Comparison of ENCODE assay signal across 8 mouse cellular contexts in genomic region chr5:113735023-113735344, GRCm38 (mm10). TPM values are rescaled to one million over a fixed set of nuclear protein-coding genes. Genes with fewer than 3 reads are reported as not detected.
DNase-seq lines count a peak whose midpoint lies in the region; ATAC-seq and TF ChIP-seq lines count a peak whose summit lies in the region.

No protein-coding gene starts in this region.

- H3K4me2 ChIP-seq in heart, embryonic 11.5 days, result peak overlapping the region; percentile 73
- H3K4me2 ChIP-seq in hindbrain, embryonic 11.5 days (replicated peaks; ENCODE audit: low read depth, low read length), result peak overlapping the region; percentile 83

- peak overlapping the region; percentile 78 for H3K9ac ChIP-seq in heart, embryonic 11.5 days (ENCODE audit: low read depth, low read length)
- H3K9ac ChIP-seq in ES-Bruce4 (ENCODE audit: low read depth, poor library complexity, severe bottlenecking), result peak overlapping the region; percentile 70
- peak overlapping the region; percentile 62 for H3K9ac ChIP-seq in hindbrain, embryonic 11.5 days (ENCODE audit: low read depth, low read length)

- H3K27ac ChIP-seq in heart, embryonic 11.5 days (ENCODE audit: low read depth, low read length), result peak overlapping the region; percentile 95
- H3K27ac ChIP-seq in ES-Bruce4 (ENCODE audit: insufficient read depth, low read length), result peak overlapping the region; percentile 90
- H3K27ac ChIP-seq in hindbrain, embryonic 11.5 days (ENCODE audit: low read depth, low read length), result peak overlapping the region; percentile 93
- peak overlapping the region; percentile 32; the same call in 1 of the 2 replicates for H3K27ac ChIP-seq in macrophage

- H3K4me3 ChIP-seq in heart, embryonic 11.5 days (ENCODE audit: low read depth, low read length), result peak overlapping the region; percentile 65
- H3K4me3 ChIP-seq in ES-Bruce4 (ENCODE audit: low read depth, low read length) (peak overlapping the region; percentile 52), macrophage (ENCODE audit: inconsistent target) (peak overlapping the region; percentile 32)
- H3K4me3 ChIP-seq in hindbrain, embryonic 11.5 days (ENCODE audit: low read depth, low read length), result peak overlapping the region; percentile 51

- peaks cover 10% of the 10 kb centered on the region; the same call in 1 of the 2 replicates for H3K79me2 ChIP-seq in macrophage (ENCODE audit: inconsistent target)

- no peaks in the 10 kb centered on the region for H3K9me3 ChIP-seq in heart, embryonic 11.5 days (replicated peaks; ENCODE audit: control insufficient read depth, low read length)
- H3K9me3 ChIP-seq in ES-Bruce4 (replicated peaks; ENCODE audit: control insufficient read depth, insufficient read depth, low read length, poor library complexity, severe bottlenecking), result no peaks in the 10 kb centered on the region
- H3K9me3 ChIP-seq in hindbrain, embryonic 11.5 days (ENCODE audit: control insufficient read depth, low read length), result no peaks in the 10 kb centered on the region

- 38% methylated on average over 7 of the region's 7 CpGs for WGBS in heart, embryonic 11.5 days (ENCODE audit: insufficient replicate concordance)
- WGBS in hindbrain, embryonic 11.5 days, result 28% methylated on average over 7 of the region's 7 CpGs
- WGBS in macrophage (ENCODE audit: missing documents), result 36% methylated on average over 7 of the region's 7 CpGs

- no peak for ATAC-seq in heart, embryonic 11.5 days (replicated peaks; ENCODE audit: insufficient number of reproducible peaks, low FRiP score, low TSS enrichment)
- ATAC-seq in hindbrain, embryonic 11.5 days (ENCODE audit: low FRiP score), result no peak
- ATAC-seq in cerebellum, adult (ENCODE audit: insufficient number of reproducible peaks, low FRiP score, low TSS enrichment), result no peak

- H3K27me3 ChIP-seq in heart, embryonic 11.5 days (ENCODE audit: control insufficient read depth, insufficient read depth, low read length), result no peaks in the 10 kb centered on the region
- H3K27me3 ChIP-seq in ES-Bruce4 (ENCODE audit: control insufficient read depth, insufficient read depth, low read length, poor library complexity, severe bottlenecking), result no peaks in the 10 kb centered on the region
- no peaks in the 10 kb centered on the region for H3K27me3 ChIP-seq in hindbrain, embryonic 11.5 days (ENCODE audit: control insufficient read depth, insufficient read depth, low read length)

- no peak for DNase-seq in heart, postnatal 36 days
- DNase-seq in hindbrain, embryonic 11.5 days (ENCODE audit: low spot score), result no peak
- no peak for DNase-seq in right cerebral cortex, postnatal 36 days (ENCODE audit: low spot score in 2 of 2)
- DNase-seq in cerebellum, adult 9-11 months, result no peak

- peaks cover 6% of the 10 kb centered on the region; the same call in 1 of the 2 replicates for H3K36me3 ChIP-seq in heart, embryonic 11.5 days (ENCODE audit: control insufficient read depth, insufficient read depth, low read length)
- no peaks in the 10 kb centered on the region for H3K36me3 ChIP-seq in ES-Bruce4 (ENCODE audit: control insufficient read depth, insufficient read depth, low read length, poor library complexity, severe bottlenecking)
- H3K36me3 ChIP-seq in hindbrain, embryonic 11.5 days (ENCODE audit: control insufficient read depth, insufficient read depth, low read length), result 0 out of 2 replicates have a peak, but pooled peaks cover 6% of the 10 kb centered on the region
- H3K36me3 ChIP-seq in macrophage (ENCODE audit: inconsistent target), result peaks cover 21% of the 10 kb centered on the region; the same call in 1 of the 2 replicates

- intact Hi-C loops in heart, postnatal 36 days (cut with DNase I), result no loop called here

- no peak for TF ChIP-seq POLR2A in ES-Bruce4 (IDR thresholded peaks at IDR 0.05; ENCODE audit: insufficient read depth, low read length)

- peaks cover 14% of the 10 kb centered on the region for H3K4me1 ChIP-seq in heart, embryonic 11.5 days (ENCODE audit: control insufficient read depth, insufficient read depth, low read length)
- no peaks in the 10 kb centered on the region for H3K4me1 ChIP-seq in ES-Bruce4 (ENCODE audit: control insufficient read depth, insufficient read depth, low read length)
- H3K4me1 ChIP-seq in hindbrain, embryonic 11.5 days (replicated peaks; ENCODE audit: control insufficient read depth, insufficient read depth, low read length), result peaks cover 6% of the 10 kb centered on the region; the same call in 1 of the 2 replicates

- TF ChIP-seq CTCF in ES-Bruce4 (IDR thresholded peaks at IDR 0.05; ENCODE audit: low read depth, low read length), result no peak

- no peak for TF ChIP-seq EP300 in ES-Bruce4 (IDR thresholded peaks at IDR 0.05; ENCODE audit: insufficient read depth, low read depth, low read length)

RNA-seq across cellular contexts. Expression of gene Ficd, which starts 0.6 kb away (rescaled TPM):
- 2.8 and 4.1 TPM in 2 replicates for polyA plus RNA-seq in heart, embryonic 11.5 days (2014; fragmentation: Nextera tagmentation; extraction: Ambion mirVana)
- total RNA-seq in heart, postnatal 36 days (2021), result 1 to 10 TPM; 7.2 to 8.1 TPM
- polyA plus RNA-seq in ES-Bruce4 (2011; ENCODE audit: insufficient read depth, insufficient read length, low read depth, missing spikeins) (2.8 and 3.4 TPM in 2 replicates), macrophage (2018) (5.1 to 5.8 TPM (median 5.5 TPM) in 3 replicates)
- 3.3 and 3.8 TPM in 2 replicates for polyA plus RNA-seq in hindbrain, embryonic 11.5 days (2014; fragmentation: Nextera tagmentation; extraction: Ambion mirVana)
- total RNA-seq in macrophage (2018; cell fraction: chromatin; rRNA removed), result 1 to 10 TPM in 17 of 26 experiments, under 1 TPM in 9; 0.34 to 5.4 (median 1.6) TPM
- 1 to 10 TPM; 1.9 to 8.4 (median 6.7) TPM for total RNA-seq in macrophage (2018; cell fraction: cytosol; rRNA removed)
- total RNA-seq in macrophage (2018; cell fraction: nucleus; rRNA removed), result 1 to 10 TPM; 1.5 to 9.1 (median 5.5) TPM

RNA-seq across cellular contexts. Expression of gene 1700069L16Rik, which starts 10.4 kb away (rescaled TPM):
- not detected in 2 replicates for polyA plus RNA-seq in heart, embryonic 11.5 days (2014; fragmentation: Nextera tagmentation; extraction: Ambion mirVana)
- total RNA-seq in heart, postnatal 36 days (2021), result not detected
- not detected in 2 replicates for polyA plus RNA-seq in ES-Bruce4 (2011; ENCODE audit: insufficient read depth, insufficient read length, low read depth, missing spikeins)
- not detected in 2 replicates for polyA plus RNA-seq in hindbrain, embryonic 11.5 days (2014; fragmentation: Nextera tagmentation; extraction: Ambion mirVana)
- total RNA-seq in macrophage (2018; cell fraction: chromatin; rRNA removed), result not detected
- total RNA-seq in macrophage (2018; cell fraction: cytosol; rRNA removed), result not detected
- total RNA-seq in macrophage (2018; cell fraction: nucleus; rRNA removed), result not detected
- not detected in 3 replicates for polyA plus RNA-seq in macrophage (2018)

RNA-seq across cellular contexts. Expression of gene Sart3, which starts 37.3 kb away (rescaled TPM):
- 31.6 and 35.3 TPM in 2 replicates for polyA plus RNA-seq in heart, embryonic 11.5 days (2014; fragmentation: Nextera tagmentation; extraction: Ambion mirVana)
- total RNA-seq in heart, postnatal 36 days (2021), result 10 to 100 TPM; 12.4 to 16.6 TPM
- polyA plus RNA-seq in ES-Bruce4 (2011; ENCODE audit: insufficient read depth, insufficient read length, low read depth, missing spikeins) (45.0 and 49.0 TPM in 2 replicates), macrophage (2018) (19.3 to 20.3 TPM (median 20.2 TPM) in 3 replicates)
- polyA plus RNA-seq in hindbrain, embryonic 11.5 days (2014; fragmentation: Nextera tagmentation; extraction: Ambion mirVana), result 45.1 and 51.1 TPM in 2 replicates
- 100 to 1,000 TPM in 8 of 26 experiments, 10 to 100 TPM in 18; 28.8 to 126 (median 84.7) TPM for total RNA-seq in macrophage (2018; cell fraction: chromatin; rRNA removed)
- 10 to 100 TPM; 12.7 to 28.3 (median 19.1) TPM for total RNA-seq in macrophage (2018; cell fraction: cytosol; rRNA removed)
- total RNA-seq in macrophage (2018; cell fraction: nucleus; rRNA removed), result 10 to 100 TPM; 13.4 to 63.7 (median 40.5) TPM

RNA-seq across cellular contexts. Expression of gene Iscu, which starts 37.6 kb away (rescaled TPM):
- 104 and 106 TPM in 2 replicates for polyA plus RNA-seq in heart, embryonic 11.5 days (2014; fragmentation: Nextera tagmentation; extraction: Ambion mirVana)
- 100 to 1,000 TPM; 164 to 172 TPM for total RNA-seq in heart, postnatal 36 days (2021)
- polyA plus RNA-seq in ES-Bruce4 (2011; ENCODE audit: insufficient read depth, insufficient read length, low read depth, missing spikeins), result 47.5 and 58.2 TPM in 2 replicates
- 108 TPM in 2 replicates for polyA plus RNA-seq in hindbrain, embryonic 11.5 days (2014; fragmentation: Nextera tagmentation; extraction: Ambion mirVana)
- total RNA-seq in macrophage (2018; cell fraction: chromatin; rRNA removed), result 10 to 100 TPM; 10.4 to 34.5 (median 22.7) TPM
- 100 to 1,000 TPM in 24 of 26 experiments, 10 to 100 TPM in 2; 93.4 to 153 (median 116) TPM for total RNA-seq in macrophage (2018; cell fraction: cytosol; rRNA removed)
- total RNA-seq in macrophage (2018; cell fraction: nucleus; rRNA removed), result 10 to 100 TPM; 18.5 to 43.5 (median 31.0) TPM
- polyA plus RNA-seq in macrophage (2018), result 106 to 116 TPM (median 106 TPM) in 3 replicates

Comparison
In these comparisons a context has a peak if more than half of its experiments do, and no peak if none do; other contexts are left out.
1. H3K27ac ChIP-seq: peak in every context shown above with its lines; median percentile 95 in heart, embryonic 11.5 days; 93 in hindbrain, embryonic 11.5 days; 90 in ES-Bruce4; 32 in macrophage.